Mouse (Mus musculus) limb, embryonic 14.5 days (tissue): ENCODE data around the gene Slc9a4. TPM values are rescaled to one million over a fixed set of nuclear protein-coding genes. Genes with fewer than 3 reads are reported as not detected.
"Not testable (repeated sequence)": the region's sequence is repeated elsewhere in the genome, so short reads cannot be mapped to it uniquely, and the experiment has no call there.

Experiments
- ATAC-seq: fragments of 200-750 bp; cut with Nextera tagmentation; 2 replicates; pipeline ENCODE4 v1.8.0; 2017; ENCODE audit warnings: low read depth, moderate number of reproducible peaks, moderate TSS enrichment; ENCODE audit not compliant: low FRiP score
- DNase-seq: peaks from one replicate; pipeline ENCODE4 v3.0.0-alpha.2; 2015; ENCODE audit warnings: low spot score
- H3K27ac ChIP-seq: fragments of 300-500 bp; sonication (generic); replicated peaks from 2 replicates; pipeline ENCODE4 v1.5.1; 2014; ENCODE audit warnings: low read depth, mild to moderate bottlenecking, low read length, moderate library complexity, mixed read lengths
- H3K27me3 ChIP-seq: fragments of 300-500 bp; sonication (generic); 2 replicates; pipeline ENCODE4 v1.6.1; 2014; ENCODE audit warnings: low read length, mixed read lengths; ENCODE audit not compliant: control insufficient read depth, insufficient read depth
- H3K36me3 ChIP-seq: fragments of 300-500 bp; sonication (generic); 2 replicates; pipeline ENCODE4 v1.6.1; 2014; ENCODE audit warnings: mild to moderate bottlenecking, low read length, moderate library complexity, mixed read lengths; ENCODE audit not compliant: control insufficient read depth, insufficient read depth
- H3K4me1 ChIP-seq: fragments of 300-500 bp; sonication (generic); 2 replicates; pipeline ENCODE4 v1.6.1; 2014; ENCODE audit warnings: antibody characterized with exemption, low read length, mixed read lengths; ENCODE audit not compliant: control insufficient read depth, insufficient read depth
- H3K4me2 ChIP-seq: fragments of 300-500 bp; sonication (generic); replicated peaks from 2 replicates; pipeline ENCODE4 v1.6.1; 2014; ENCODE audit warnings: low read depth, mild to moderate bottlenecking, low read length, moderate library complexity; ENCODE audit not compliant: severe bottlenecking
- H3K4me3 ChIP-seq: fragments of 300-500 bp; sonication (generic); replicated peaks from 2 replicates; pipeline ENCODE4 v1.5.1; 2014; ENCODE audit warnings: low read length
- H3K9ac ChIP-seq: fragments of 300-500 bp; sonication (generic); 2 replicates; pipeline ENCODE4 v1.6.1; 2014; ENCODE audit warnings: mild to moderate bottlenecking, low read depth, low read length, moderate library complexity; ENCODE audit not compliant: severe bottlenecking
- H3K9me3 ChIP-seq: fragments of 300-500 bp; sonication (generic); 2 replicates; pipeline ENCODE4 v1.6.1; 2016; ENCODE audit warnings: low read length; ENCODE audit not compliant: control insufficient read depth
- POLR2A ChIP-seq: fragments of 200-500 bp; IDR thresholded peaks from 2 replicates; pipeline ENCODE4 v1.8.0; 2012; ENCODE audit warnings: inconsistent platforms, mild to moderate bottlenecking, moderate library complexity, borderline replicate concordance; ENCODE audit not compliant: insufficient read depth, insufficient read length; ENCODE audit errors: extremely low read depth
- WGBS: fragments of 180-500 bp; shearing (Covaris S2); extraction: QIAGEN DNeasy Blood & Tissue Kit; methylation state at CpG from one replicate; pipeline ENCODE4 v1.1.7; 2014; 5-methylcytosine and 5-hydroxymethylcytosine counted together
- polyA plus RNA-seq, 2 experiments: library from polyadenylated mRNA; depleted of rRNA in 1 of 2; stranded (reverse) in 1 of 2; unstranded in 1 of 2; fragments of >200 nt; fragmentation: Nextera tagmentation in 1 of 2; extraction: Ambion mirVana in 1 of 2; gene quantifications; 2 replicates each; pipeline versions ENCODE4 v1.2.1 to v1.2.3; 2012 to 2014

The Slc9a4 gene
- polyA plus RNA-seq, 2 experiments: 0.04 TPM; not detected in 1

GRCm38 (mm10) chr1:40547762-40548161, 32.1 kb upstream of the Slc9a4 start:
- Histone ChIP-seq H3K27me3 (no peaks in the 10 kb centered on the region), H3K9me3 (no peaks in the 10 kb centered on the region), H3K4me1 (no peaks in the 10 kb centered on the region), H3K4me3 (no peak overlapping the region), H3K9ac (no peak overlapping the region), H3K27ac (no peak overlapping the region), H3K36me3 (no peaks in the 10 kb centered on the region), H3K4me2 (no peak overlapping the region)
- DNase-seq (no peak), ATAC-seq (no peak)
- 63% methylated on average over 10 of the region's 10 CpGs for WGBS
- no peak for TF ChIP-seq POLR2A

DNA sequence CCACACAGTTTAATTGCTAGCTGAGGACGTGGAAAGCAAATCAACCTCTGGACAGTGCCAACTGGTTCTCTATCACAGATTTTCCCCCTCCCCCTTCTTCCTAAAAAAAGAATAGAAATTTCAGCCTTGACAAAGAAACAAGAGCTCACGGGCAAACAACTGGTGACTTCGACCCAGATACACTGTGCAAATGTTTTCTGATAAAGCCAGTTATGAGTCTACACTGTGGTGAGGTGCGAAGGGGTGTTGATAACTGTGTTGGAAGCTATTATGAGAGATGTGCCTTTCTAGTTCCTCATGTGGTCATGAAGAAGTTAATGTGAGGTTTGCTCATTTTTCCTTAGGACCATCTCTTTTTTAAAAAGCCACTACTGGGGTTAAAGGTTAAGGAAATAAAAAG, 10.5 kb upstream of the Slc9a4 start:
- WGBS: 87% methylated on average over 4 of the region's 4 CpGs
- no peak overlapping the region for H3K4me3 ChIP-seq
- no peak overlapping the region for H3K27ac ChIP-seq
- H3K27me3 ChIP-seq: no peaks in the 10 kb centered on the region
- H3K4me2 ChIP-seq: no peak overlapping the region
- ATAC-seq: no peak
- no peak for DNase-seq
- H3K36me3 ChIP-seq: no peaks in the 10 kb centered on the region
- H3K9me3 ChIP-seq: no peaks in the 10 kb centered on the region
- H3K4me1 ChIP-seq: no peaks in the 10 kb centered on the region
- no peak for TF ChIP-seq POLR2A
- H3K9ac ChIP-seq: no peak overlapping the region

DNA sequence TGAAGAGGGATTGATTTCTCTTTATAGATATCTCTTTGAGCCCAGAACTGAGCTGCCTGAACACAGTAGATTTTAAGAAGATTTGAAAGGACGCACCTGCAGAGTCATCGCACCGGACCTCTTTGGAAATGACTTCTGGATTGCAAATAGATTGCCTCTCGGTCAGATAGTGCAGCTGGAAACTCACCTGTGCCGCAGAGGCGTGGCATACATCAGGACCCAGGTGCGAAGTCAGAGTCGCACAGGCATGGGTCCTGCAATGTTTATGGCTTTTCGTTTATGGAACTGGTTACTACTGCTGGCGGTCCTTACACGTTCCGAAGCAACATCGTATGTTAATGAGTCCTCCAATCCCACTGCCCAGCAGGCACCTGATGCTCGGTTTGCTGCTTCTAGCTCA, 388 bp downstream of the Slc9a4 start:
- Histone ChIP-seq H3K9ac (no peak overlapping the region), H3K4me1 (no peaks in the 10 kb centered on the region), H3K27me3 (peaks cover 5% of the 10 kb centered on the region; the same call in 1 of the 2 replicates), H3K36me3 (no peaks in the 10 kb centered on the region), H3K27ac (no peak overlapping the region), H3K4me2 (no peak overlapping the region), H3K9me3 (no peaks in the 10 kb centered on the region), H3K4me3 (no peak overlapping the region)
- no peak for DNase-seq
- ATAC-seq: no peak
- no peak for TF ChIP-seq POLR2A
- 51% methylated on average over 14 of the region's 14 CpGs for WGBS

GRCm38 (mm10) chr1:40586776-40587175, 6.9 kb downstream of the Slc9a4 start:
- 57% methylated on average over 5 of the region's 5 CpGs for WGBS
- Histone ChIP-seq H3K9me3 (no peaks in the 10 kb centered on the region), H3K4me2 (no peak overlapping the region), H3K4me3 (no peak overlapping the region), H3K36me3 (no peaks in the 10 kb centered on the region), H3K27ac (no peak overlapping the region), H3K4me1 (no peaks in the 10 kb centered on the region), H3K27me3 (no peaks in the 10 kb centered on the region), H3K9ac (no peak overlapping the region)
- DNase-seq: no peak
- TF ChIP-seq POLR2A: no peak
- ATAC-seq: no peak; the same call in 1 of the 2 replicates

DNA sequence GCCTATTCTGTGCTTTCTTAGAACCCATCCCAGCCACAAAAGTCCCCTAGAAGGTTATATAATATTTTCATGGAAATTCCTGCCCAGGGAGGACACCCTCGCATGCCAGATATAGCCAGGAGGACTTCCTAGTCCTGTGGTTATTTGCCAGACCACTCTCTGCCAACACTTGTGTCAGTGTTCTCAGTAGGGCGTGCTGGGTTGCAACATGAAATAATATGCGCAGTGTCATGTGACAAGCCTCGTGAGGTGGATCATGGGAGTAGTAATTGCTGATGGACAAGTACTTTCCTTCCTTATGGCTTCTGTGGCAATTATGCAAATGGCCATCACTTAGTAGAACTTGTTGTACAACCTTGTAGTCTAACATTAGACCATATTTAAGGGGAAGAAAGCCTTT, 11.1 kb downstream of the Slc9a4 start:
- H3K4me1 ChIP-seq: no peaks in the 10 kb centered on the region
- H3K9me3 ChIP-seq: no peaks in the 10 kb centered on the region
- 89% methylated on average over 4 of the region's 4 CpGs for WGBS
- no peak for ATAC-seq
- no peak overlapping the region for H3K27ac ChIP-seq
- H3K36me3 ChIP-seq: no peaks in the 10 kb centered on the region
- H3K27me3 ChIP-seq: no peaks in the 10 kb centered on the region
- no peak overlapping the region for H3K4me3 ChIP-seq
- no peak overlapping the region for H3K9ac ChIP-seq
- no peak for TF ChIP-seq POLR2A
- DNase-seq: no peak
- no peak overlapping the region for H3K4me2 ChIP-seq

DNA sequence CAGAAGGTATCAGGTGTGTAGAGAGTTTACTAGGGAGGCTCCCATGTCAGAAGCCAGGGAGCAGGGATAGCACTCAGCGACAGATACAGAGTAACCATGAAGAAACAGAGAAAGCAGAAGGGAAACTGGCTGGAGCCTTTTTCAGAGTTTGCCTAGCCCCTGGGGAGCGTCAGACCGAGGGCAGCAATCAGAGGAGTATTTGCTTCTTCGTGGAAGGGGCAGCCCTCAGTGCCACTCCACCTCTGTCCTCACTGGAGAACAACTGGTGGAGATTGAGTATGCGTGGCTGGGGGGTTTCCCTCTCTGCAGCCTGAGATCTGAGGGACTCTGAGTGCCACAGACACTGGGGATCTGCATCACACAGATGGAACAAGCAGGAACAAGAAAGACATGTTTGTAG, 17.9 kb downstream of the Slc9a4 start:
- H3K9ac ChIP-seq: no peak overlapping the region
- H3K27ac ChIP-seq: no peak overlapping the region
- ATAC-seq (no peak), DNase-seq (no peak)
- H3K4me2 ChIP-seq: no peak overlapping the region
- no peak overlapping the region for H3K4me3 ChIP-seq
- no peaks in the 10 kb centered on the region for H3K36me3 ChIP-seq
- no peaks in the 10 kb centered on the region for H3K9me3 ChIP-seq
- no peak for TF ChIP-seq POLR2A
- no peaks in the 10 kb centered on the region for H3K27me3 ChIP-seq
- peaks cover 9% of the 10 kb centered on the region; the same call in 1 of the 2 replicates for H3K4me1 ChIP-seq
- 59% methylated on average over 5 of the region's 5 CpGs for WGBS

GRCm38 (mm10) chr1:40599661-40600060, 19.8 kb downstream of the Slc9a4 start:
- not testable (repeated sequence) for H3K4me3 ChIP-seq, H3K36me3 ChIP-seq, H3K9ac ChIP-seq, H3K4me1 ChIP-seq, DNase-seq, ATAC-seq, H3K9me3 ChIP-seq, H3K4me2 ChIP-seq, H3K27ac ChIP-seq, H3K27me3 ChIP-seq
- WGBS: 88% methylated on average over 9 of the region's 9 CpGs
